Mouse (Mus musculus) midbrain, embryonic 13.5 days (tissue): ENCODE results near the gene Pfn4. TPM values are rescaled to one million over a fixed set of nuclear protein-coding genes. Genes with fewer than 3 reads are reported as not detected.
A peak's percentile ranks its signal among the peaks of the same experiment; 100 is the strongest.
"Not testable (repeated sequence)": the region's sequence is repeated elsewhere in the genome, so short reads cannot be mapped to it uniquely, and the experiment has no call there.

Source experiments
- ATAC-seq: fragments of 200-750 bp; cut with Nextera tagmentation; 2 replicates; pipeline ENCODE4 v1.8.0; 2017; ENCODE audit warnings: mild to moderate bottlenecking, moderate TSS enrichment, moderate library complexity
- H3K27ac ChIP-seq: fragments of 300-500 bp; sonication (generic); 2 replicates; pipeline ENCODE4 v1.5.1; 2015; ENCODE audit warnings: inconsistent platforms, mild to moderate bottlenecking, moderate library complexity
- H3K27me3 ChIP-seq: fragments of 300-500 bp; sonication (generic); 2 replicates; pipeline ENCODE4 v1.6.1; 2015; ENCODE audit warnings: mild to moderate bottlenecking, inconsistent platforms
- H3K36me3 ChIP-seq: fragments of 300-500 bp; sonication (generic); 2 replicates; pipeline ENCODE4 v1.6.1; 2015; ENCODE audit warnings: mild to moderate bottlenecking, inconsistent platforms
- H3K4me1 ChIP-seq: fragments of 300-500 bp; sonication (generic); replicated peaks from 2 replicates; pipeline ENCODE4 v1.6.1; 2015; ENCODE audit warnings: inconsistent platforms
- H3K4me2 ChIP-seq: fragments of 300-500 bp; sonication (generic); replicated peaks from 2 replicates; pipeline ENCODE4 v1.6.1; 2015; ENCODE audit warnings: moderate library complexity, mild to moderate bottlenecking, inconsistent platforms
- H3K4me3 ChIP-seq: fragments of 300-500 bp; sonication (generic); replicated peaks from 2 replicates; pipeline ENCODE4 v1.5.1; 2015; ENCODE audit warnings: mild to moderate bottlenecking, inconsistent platforms
- H3K9ac ChIP-seq: fragments of 300-500 bp; sonication (generic); replicated peaks from 2 replicates; pipeline ENCODE4 v1.6.1; 2015; ENCODE audit warnings: mild to moderate bottlenecking, inconsistent platforms
- H3K9me3 ChIP-seq: fragments of 300-500 bp; sonication (generic); 2 replicates; pipeline ENCODE4 v1.6.1; 2016; ENCODE audit warnings: mild to moderate bottlenecking, inconsistent platforms
- WGBS: fragments of 180-500 bp; shearing (Covaris S2); methylation state at CpG from one replicate; pipeline ENCODE4 v1.1.7; 2015; 5-methylcytosine and 5-hydroxymethylcytosine counted together
- polyA plus RNA-seq: library from polyadenylated mRNA; unstranded; fragments of >200 nt; fragmentation: Nextera tagmentation; extraction: Ambion mirVana; gene quantifications from 2 replicates; pipeline ENCODE4 v1.2.1, GENCODE M21; 2015

Pfn4 gene
- polyA plus RNA-seq, 1 experiment from 2014 or later, result 9.1 TPM

DNA sequence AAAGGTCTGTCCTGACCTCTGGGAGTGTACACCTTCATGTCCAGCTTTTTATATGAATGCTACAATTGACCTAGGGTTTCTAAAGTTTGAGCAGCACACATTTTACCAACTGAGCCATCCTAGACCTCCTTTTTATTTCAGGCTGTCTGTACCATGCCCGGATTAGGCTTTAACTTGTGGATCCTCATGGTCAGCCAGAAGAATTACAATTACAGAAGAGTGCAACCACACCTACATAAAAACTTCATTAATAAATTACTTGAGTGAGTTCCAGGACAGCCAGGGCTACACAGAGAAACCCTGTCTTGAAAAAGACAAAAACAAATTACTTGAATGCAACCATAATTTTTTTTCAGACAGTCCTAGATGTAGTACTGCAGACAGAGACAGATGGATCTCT is 11.8 kb upstream of the Pfn4 start:
- ATAC-seq, result no peak
- 85% methylated on average over 1 of the region's 1 CpGs for WGBS
- no peaks in the 10 kb centered on the region for H3K36me3 ChIP-seq
- H3K27ac ChIP-seq, result no peak overlapping the region
- H3K4me2 ChIP-seq, result no peak overlapping the region
- no peak overlapping the region for H3K4me3 ChIP-seq
- H3K4me1 ChIP-seq, result no peaks in the 10 kb centered on the region
- no peaks in the 10 kb centered on the region for H3K27me3 ChIP-seq
- H3K9me3 ChIP-seq, result 0 out of 2 replicates have a peak, but pooled peaks cover 3% of the 10 kb centered on the region
- no peak overlapping the region for H3K9ac ChIP-seq

DNA sequence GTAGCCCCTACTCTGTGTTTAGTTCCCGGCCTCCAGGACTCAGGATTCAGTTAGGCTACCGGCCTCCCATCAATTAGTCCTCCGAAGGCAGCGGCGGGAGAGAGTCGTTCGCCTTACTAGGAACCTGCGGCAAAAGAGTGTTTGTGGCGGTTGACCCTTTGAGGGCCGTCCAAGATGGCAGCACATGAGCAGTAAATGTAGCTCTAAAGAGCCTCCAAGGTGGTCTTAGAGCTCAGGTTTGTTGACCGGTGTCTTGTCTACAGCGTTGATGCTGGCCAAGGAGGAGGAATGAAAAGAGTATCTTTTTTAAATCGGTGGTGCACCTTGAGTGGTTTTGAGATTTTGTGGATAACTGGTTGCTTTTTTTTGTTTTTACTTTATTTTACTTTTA is 506 bp downstream of the Pfn4 start:
- peak overlapping the region; percentile 64 for H3K4me2 ChIP-seq
- peaks cover 4% of the 10 kb centered on the region for H3K4me1 ChIP-seq
- peak overlapping the region; percentile 68 for H3K4me3 ChIP-seq
- ATAC-seq, result no peak; the same call in 1 of the 2 replicates
- peak overlapping the region; percentile 96 for H3K27ac ChIP-seq
- WGBS, result 20% methylated on average over 13 of the region's 13 CpGs
- no peaks in the 10 kb centered on the region for H3K9me3 ChIP-seq
- no peaks in the 10 kb centered on the region for H3K36me3 ChIP-seq
- H3K9ac ChIP-seq, result peak overlapping the region; percentile 82
- H3K27me3 ChIP-seq, result no peaks in the 10 kb centered on the region

DNA sequence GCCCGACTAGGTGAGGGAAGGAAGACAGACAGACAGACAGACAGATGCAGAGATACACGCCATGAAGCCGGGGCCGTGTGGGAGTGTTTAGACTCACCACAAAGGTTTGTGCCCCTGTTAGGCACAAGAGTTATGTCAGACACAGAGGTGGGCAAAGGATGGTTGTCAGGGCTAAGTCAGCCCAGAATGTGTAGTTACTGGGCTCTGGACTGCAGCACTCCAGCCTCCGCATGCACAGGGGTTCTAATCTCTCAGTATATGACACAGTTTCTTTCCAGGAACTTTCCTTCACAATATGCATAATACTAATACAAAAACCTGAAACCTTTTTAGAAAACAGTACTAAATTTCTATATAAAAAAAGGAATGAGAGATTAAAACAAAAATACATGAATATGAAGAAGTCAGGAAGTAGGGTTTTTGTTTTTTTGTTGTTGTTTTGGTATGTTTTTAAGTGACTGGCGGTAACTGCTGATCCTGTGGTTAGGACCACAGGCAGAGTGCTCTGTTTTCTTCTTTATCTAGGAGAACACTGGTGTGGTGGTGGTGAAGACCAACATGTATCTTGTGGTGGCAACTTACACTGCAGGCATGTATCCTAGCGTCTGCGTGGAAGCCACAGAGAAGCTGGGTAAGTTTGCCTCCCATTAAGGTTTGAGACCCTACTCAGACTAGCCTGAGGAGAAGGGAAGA is 6.2 kb downstream of the Pfn4 start:
- Histone ChIP-seq H3K9me3 (no peaks in the 10 kb centered on the region), H3K36me3 (no peaks in the 10 kb centered on the region), H3K27ac (no peak overlapping the region), H3K4me2 (no peak overlapping the region), H3K27me3 (no peaks in the 10 kb centered on the region), H3K4me1 (no peaks in the 10 kb centered on the region), H3K9ac (no peak overlapping the region), H3K4me3 (no peak overlapping the region)
- ATAC-seq, result no peak
- 94% methylated on average over 8 of the region's 8 CpGs for WGBS

DNA sequence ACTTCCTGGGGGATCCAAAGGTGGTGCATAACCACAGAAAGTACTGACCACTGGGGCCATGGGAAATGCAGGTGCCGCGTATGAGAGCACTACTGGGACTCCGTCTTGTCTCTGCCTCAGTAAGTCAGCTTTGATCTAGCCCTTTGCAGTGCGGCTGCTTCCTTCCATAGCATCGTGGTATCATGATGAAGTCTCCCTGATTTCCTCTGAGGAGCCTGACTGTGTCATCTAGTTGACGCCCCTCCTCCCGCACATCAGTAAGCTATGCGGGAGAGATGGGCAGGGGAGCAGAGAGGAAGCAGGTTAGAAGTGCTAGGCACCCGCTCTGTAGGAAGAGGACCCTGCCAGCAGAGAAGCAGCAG is 6.7 kb downstream of the Pfn4 start:
- Histone ChIP-seq H3K36me3 (no peaks in the 10 kb centered on the region), H3K4me1 (no peaks in the 10 kb centered on the region), H3K27me3 (no peaks in the 10 kb centered on the region), H3K9ac (no peak overlapping the region), H3K4me2 (no peak overlapping the region), H3K27ac (no peak overlapping the region), H3K4me3 (no peak overlapping the region), H3K9me3 (no peaks in the 10 kb centered on the region)
- 78% methylated on average over 9 of the region's 9 CpGs for WGBS
- no peak for ATAC-seq

DNA sequence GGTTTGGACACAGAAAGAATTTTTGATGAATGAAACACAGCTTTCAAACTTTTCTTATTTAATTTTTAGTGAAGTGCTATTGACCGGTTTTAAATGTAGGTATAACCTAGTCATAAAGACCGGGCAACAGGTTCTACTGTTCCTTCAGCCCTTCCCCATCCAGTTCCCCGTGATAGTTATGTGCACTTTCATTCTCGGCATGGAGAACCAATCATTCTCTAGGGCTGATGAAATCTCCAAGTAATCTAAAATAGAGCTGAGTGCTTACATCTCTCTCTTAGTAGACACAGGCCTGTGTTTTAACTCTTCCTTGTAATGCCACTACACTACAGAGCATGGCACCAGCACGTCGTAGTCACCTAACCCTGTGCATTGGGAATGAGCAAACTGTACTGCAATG is 8.9 kb downstream of the Pfn4 start:
- Histone ChIP-seq H3K9me3 (no peaks in the 10 kb centered on the region), H3K36me3 (no peaks in the 10 kb centered on the region), H3K27me3 (no peaks in the 10 kb centered on the region), H3K4me1 (no peaks in the 10 kb centered on the region), H3K9ac (no peak overlapping the region), H3K4me2 (no peak overlapping the region), H3K4me3 (no peak overlapping the region), H3K27ac (no peak overlapping the region)
- no peak for ATAC-seq
- WGBS, result 91% methylated on average over 6 of the region's 6 CpGs

DNA sequence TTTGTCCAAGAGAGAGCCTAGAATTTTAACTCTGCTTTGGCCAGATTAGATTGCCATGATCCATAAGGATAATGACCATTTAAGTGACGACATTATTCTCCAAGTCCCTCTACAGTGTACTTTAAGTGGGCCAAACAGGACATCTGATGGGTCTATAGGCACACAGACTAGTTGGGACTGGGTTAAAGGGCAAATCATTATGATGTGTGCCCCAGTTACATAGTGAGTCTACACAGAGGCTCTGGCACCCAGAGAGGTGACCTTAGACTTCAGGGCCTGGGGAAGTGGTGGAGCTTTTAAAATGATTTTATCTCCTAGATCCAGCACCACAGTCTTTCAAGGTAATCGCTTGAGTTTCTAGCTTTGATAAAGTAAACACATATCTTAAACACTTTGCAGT is 11.4 kb downstream of the Pfn4 start:
- H3K36me3 ChIP-seq, result no peaks in the 10 kb centered on the region
- H3K4me1 ChIP-seq, result no peaks in the 10 kb centered on the region
- H3K27ac ChIP-seq, result no peak overlapping the region
- no peaks in the 10 kb centered on the region for H3K27me3 ChIP-seq
- H3K4me3 ChIP-seq, result no peak overlapping the region
- WGBS, result 79% methylated on average over 2 of the region's 2 CpGs
- ATAC-seq, result no peak
- no peak overlapping the region for H3K4me2 ChIP-seq
- H3K9me3 ChIP-seq, result no peaks in the 10 kb centered on the region
- H3K9ac ChIP-seq, result no peak overlapping the region

DNA sequence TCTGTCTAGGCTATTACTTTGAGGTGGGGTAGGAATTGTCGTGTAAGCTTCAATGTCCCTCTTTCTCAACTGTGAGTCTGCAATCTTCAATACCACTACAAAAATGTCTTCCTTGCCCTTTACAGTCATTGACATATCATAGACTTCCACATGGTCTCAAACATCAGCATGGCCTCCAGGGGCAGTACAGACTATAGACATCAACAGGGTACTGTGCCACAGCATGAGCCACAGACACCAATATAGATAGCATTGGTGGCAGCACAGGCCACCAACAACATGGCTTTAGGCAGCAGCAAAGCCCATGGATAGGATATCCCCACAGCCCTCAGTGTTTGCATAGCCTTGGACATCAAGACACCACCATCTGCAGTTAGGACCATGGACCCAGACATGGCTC is 12.4 kb downstream of the Pfn4 start:
- Histone ChIP-seq H3K27me3 (no peaks in the 10 kb centered on the region), H3K9me3 (no peaks in the 10 kb centered on the region), H3K4me3 (no peak overlapping the region), H3K4me2 (no peak overlapping the region), H3K36me3 (no peaks in the 10 kb centered on the region), H3K9ac (no peak overlapping the region), H3K27ac (no peak overlapping the region), H3K4me1 (no peaks in the 10 kb centered on the region)
- WGBS, result 80% methylated on average over 1 of the region's 1 CpGs
- no peak for ATAC-seq

DNA sequence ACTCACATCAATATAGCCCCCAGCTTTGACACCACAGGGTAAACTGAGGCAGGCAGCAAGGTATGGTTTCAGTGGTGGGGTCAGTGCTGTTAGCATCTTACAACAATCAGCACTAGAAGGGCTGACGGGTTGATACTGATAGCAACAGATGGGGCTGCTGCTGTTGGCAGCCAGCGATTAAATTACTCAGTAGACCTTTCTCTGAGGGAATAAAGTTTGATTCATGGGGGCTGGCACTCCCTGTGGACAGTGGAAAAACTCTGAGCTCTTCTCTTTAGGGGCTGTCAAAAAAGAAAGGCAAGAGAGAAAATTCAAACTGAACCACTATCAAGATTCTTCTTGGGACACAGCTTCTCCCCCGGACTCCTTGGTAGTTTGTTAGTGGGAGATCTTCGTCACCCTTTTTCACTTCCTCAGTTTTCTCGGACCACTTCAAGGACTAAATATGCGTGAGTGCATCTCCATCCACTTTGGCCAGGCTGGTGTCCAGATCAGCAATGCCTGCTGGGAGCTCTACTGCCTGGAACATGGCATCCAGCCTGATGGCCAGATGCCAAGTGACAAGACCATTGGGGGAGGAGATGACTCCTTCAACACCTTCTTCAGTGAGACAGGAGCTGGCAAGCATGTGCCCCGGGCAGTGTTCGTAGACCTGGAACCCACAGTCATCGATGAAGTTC is 13.0 kb downstream of the Pfn4 start:
- 94% methylated on average over 9 of the region's 9 CpGs for WGBS
- H3K4me3 ChIP-seq, H3K27me3 ChIP-seq, H3K4me1 ChIP-seq, ATAC-seq, H3K36me3 ChIP-seq, H3K4me2 ChIP-seq, H3K9me3 ChIP-seq, H3K9ac ChIP-seq, H3K27ac ChIP-seq: not testable (repeated sequence)

DNA sequence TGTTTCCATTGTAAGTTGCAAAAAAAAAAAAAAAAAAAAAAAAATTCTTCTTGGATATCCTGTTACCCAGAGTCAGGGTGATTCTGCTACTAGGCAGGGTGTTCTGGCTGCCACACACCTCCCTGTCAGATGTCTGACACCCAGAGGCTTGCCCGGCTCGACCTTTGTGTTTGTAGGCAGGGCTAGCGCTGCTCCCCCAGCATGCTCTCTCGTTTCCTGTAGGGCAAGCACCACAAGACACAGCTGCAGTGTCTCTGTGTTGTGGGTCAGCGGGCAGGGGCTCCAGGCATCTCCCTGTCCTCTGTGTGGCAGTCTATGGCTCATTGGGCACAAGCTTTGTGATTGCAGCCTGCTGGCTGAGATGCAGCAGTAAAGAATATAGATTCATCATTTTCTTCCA is 14.8 kb downstream of the Pfn4 start:
- Histone ChIP-seq H3K9me3 (no peaks in the 10 kb centered on the region), H3K27ac (no peak overlapping the region), H3K4me2 (no peak overlapping the region), H3K9ac (no peak overlapping the region), H3K27me3 (no peaks in the 10 kb centered on the region), H3K4me1 (no peaks in the 10 kb centered on the region), H3K4me3 (no peak overlapping the region), H3K36me3 (no peaks in the 10 kb centered on the region)
- no peak for ATAC-seq
- WGBS, result 48% methylated on average over 5 of the region's 5 CpGs

DNA sequence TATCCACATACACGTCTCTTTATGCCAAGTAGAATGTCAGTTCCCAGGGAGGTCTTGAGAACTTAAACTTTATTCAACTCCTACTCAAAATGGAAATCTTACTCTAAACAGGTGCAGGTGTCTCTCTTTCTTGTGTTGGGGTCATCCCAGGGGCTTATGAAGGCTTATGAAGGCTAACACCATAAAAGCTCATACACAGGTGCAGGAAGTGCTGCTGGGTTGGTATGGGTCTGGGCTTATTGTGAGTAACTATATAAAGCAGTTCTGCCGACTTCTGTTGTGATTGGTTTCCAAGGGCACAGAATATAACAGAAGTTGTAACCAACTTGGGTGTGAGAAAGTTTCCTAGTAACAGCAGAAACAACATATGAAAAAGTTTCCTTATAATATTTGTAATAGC is 15.6 kb downstream of the Pfn4 start:
- Histone ChIP-seq H3K27ac (no peak overlapping the region), H3K36me3 (no peaks in the 10 kb centered on the region), H3K4me1 (no peaks in the 10 kb centered on the region), H3K27me3 (no peaks in the 10 kb centered on the region), H3K4me2 (no peak overlapping the region), H3K9me3 (no peaks in the 10 kb centered on the region), H3K9ac (no peak overlapping the region), H3K4me3 (no peak overlapping the region)
- 82% methylated on average over 2 of the region's 2 CpGs for WGBS
- no peak for ATAC-seq

DNA sequence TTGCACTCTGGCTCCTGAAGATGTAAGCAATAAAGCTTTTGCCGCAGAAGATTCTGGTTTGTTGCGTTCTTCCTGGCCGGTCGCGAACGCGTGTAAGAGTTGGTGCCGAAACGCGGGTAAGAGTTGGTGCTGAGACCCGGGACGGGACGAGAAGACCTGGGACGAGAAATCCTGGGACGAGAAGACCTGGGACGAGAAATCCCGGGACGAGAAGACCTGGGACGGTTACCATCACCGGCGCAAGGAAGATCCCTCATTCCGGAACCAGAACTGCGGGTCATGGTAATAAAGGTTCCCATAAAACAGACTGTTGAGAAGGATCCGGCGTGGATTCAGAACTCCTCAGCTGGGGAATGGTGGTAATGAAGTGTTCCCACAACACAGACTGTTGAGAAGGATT is 19.3 kb downstream of the Pfn4 start:
- H3K4me2 ChIP-seq, H3K27me3 ChIP-seq, H3K9ac ChIP-seq, H3K36me3 ChIP-seq, H3K9me3 ChIP-seq, H3K27ac ChIP-seq, H3K4me1 ChIP-seq, H3K4me3 ChIP-seq, ATAC-seq: not testable (repeated sequence)
- WGBS, result 94% methylated on average over 25 of the region's 25 CpGs

DNA sequence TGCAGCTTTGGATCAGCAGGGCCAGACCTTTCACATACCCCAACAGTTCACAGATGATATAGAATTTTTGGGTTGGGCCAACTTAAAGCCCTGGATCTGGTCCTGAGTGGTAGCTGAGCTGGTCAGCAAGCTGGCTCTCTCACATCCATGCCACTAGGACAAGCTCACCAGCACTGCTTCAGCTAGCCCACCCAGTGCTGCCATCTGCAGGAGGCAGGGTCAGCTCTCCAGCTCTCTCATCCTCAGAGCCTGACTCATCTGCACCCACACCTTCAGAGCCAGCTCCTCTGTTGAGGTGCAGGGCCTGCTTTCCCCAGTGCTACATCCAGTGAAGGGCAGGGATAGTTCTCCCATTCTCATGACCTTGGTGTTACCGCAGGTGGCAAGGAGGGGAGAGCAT is 24.9 kb downstream of the Pfn4 start:
- H3K4me1 ChIP-seq, result no peaks in the 10 kb centered on the region
- no peak overlapping the region for H3K4me2 ChIP-seq
- no peaks in the 10 kb centered on the region for H3K9me3 ChIP-seq
- H3K27ac ChIP-seq, result no peak overlapping the region
- no peak overlapping the region for H3K9ac ChIP-seq
- H3K27me3 ChIP-seq, result no peaks in the 10 kb centered on the region
- ATAC-seq, result 0 out of 2 replicates have a peak, but pooled peaks have one; percentile 24
- H3K36me3 ChIP-seq, result no peaks in the 10 kb centered on the region
- 79% methylated on average over 1 of the region's 1 CpGs for WGBS
- no peak overlapping the region for H3K4me3 ChIP-seq

DNA sequence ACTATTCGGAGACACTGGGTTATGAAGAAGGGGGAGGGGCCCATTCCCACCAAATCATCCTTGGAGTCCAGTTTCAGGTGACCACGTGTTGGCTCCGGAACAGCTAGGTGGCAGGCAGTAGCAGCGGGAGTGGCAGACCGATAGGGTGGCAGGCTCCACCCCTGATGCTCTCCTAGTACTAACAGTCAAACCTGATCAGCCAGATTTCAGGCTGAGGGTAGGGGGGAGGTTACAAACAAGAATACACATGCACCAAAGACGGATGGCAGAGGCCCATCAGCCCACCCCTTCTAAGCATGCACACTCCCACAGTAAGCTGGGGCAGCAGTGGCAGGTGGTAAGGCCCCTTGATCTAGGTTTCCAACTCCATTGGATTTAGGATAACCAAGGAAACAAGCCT is 28.6 kb downstream of the Pfn4 start:
- 82% methylated on average over 6 of the region's 6 CpGs for WGBS
- not testable (repeated sequence) for H3K27ac ChIP-seq

More for the DNA sequence above, 28.6 kb downstream of the Pfn4 start:
- not testable (repeated sequence) for H3K4me3 ChIP-seq, H3K9ac ChIP-seq, H3K9me3 ChIP-seq, H3K36me3 ChIP-seq, H3K4me1 ChIP-seq, H3K27me3 ChIP-seq, H3K4me2 ChIP-seq, ATAC-seq
